Mouse (Mus musculus) left cerebral cortex, postnatal 10 days (tissue): ENCODE data around the gene Nup160. TPM values are rescaled to one million over a fixed set of nuclear protein-coding genes. Genes with fewer than 3 reads are reported as not detected.

Source experiments
- total RNA-seq, 2 experiments: library from RNA; stranded (reverse); gene quantifications; 2 replicates each; pipeline ENCODE4 v1.2.3; 2021

The Nup160 gene
- total RNA-seq, 2 experiments from 2014 or later, result 20.4 to 21.5 TPM

Other genes with a start within 250 kb of the Nup160 start
- gene Ptprj, start 96.6 kb upstream of the Nup160 start, total RNA-seq, result 10 to 100 TPM; 72.8 to 78.4 TPM
- 10 to 100 TPM; 77.1 to 80.6 TPM for gene Fnbp4, start 68.2 kb downstream of the Nup160 start, total RNA-seq
- gene Agbl2, start 105.5 kb downstream of the Nup160 start, total RNA-seq, result under 1 TPM; 0.28 to 0.32 TPM
- gene Mtch2, start 169.9 kb downstream of the Nup160 start, total RNA-seq, result 100 to 1,000 TPM; 146 to 150 TPM
- 100 to 1,000 TPM; 220 to 233 TPM for gene C1qtnf4, start 208.6 kb downstream of the Nup160 start, total RNA-seq
- 10 to 100 TPM; 40.9 to 43.6 TPM for gene Kbtbd4, start 227.5 kb downstream of the Nup160 start, total RNA-seq
- 100 to 1,000 TPM; 216 to 217 TPM for gene Ndufs3, start 227.6 kb downstream of the Nup160 start, total RNA-seq